Mouse (Mus musculus) cortical plate, adult 2 months (tissue): ENCODE results near the gene Ezh1.

ENCODE experiments used
- CTCF ChIP-seq: fragments of 200-500 bp; IDR thresholded peaks from 2 replicates; pipeline ENCODE4 v1.5.1; 2011; ENCODE audit warnings: mild to moderate bottlenecking, control low read depth, low read length; ENCODE audit not compliant: insufficient read depth; ENCODE audit errors: extremely low read depth
- POLR2A ChIP-seq: fragments of 200-500 bp; IDR thresholded peaks from 2 replicates; pipeline ENCODE4 v1.6.1; 2011; ENCODE audit warnings: mild to moderate bottlenecking, low read length, control low read depth; ENCODE audit not compliant: insufficient read depth; ENCODE audit errors: extremely low read depth

DNA sequence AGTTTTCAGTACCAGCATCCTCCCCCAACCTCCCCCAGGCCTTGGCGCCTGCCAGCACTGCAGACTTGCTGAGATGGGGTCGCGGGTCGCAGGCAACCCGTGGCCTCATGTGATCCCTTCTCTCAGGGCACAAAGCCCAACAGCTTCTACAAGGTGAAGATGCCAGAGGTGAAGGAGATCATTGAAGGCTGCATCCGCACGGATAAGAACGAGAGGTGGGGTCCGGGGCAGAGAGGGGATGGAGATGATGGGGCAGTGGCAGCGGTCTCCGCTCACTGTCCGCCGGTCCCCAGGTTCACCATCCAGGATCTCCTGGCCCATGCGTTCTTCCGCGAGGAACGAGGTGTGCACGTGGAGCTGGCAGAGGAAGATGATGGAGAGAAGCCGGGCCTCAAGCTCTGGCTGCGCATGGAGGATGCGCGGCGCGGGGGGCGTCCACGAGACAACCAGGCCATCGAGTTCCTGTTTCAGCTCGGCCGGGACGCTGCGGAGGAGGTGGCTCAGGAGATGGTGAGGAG is 38.8 kb upstream of the Ezh1 start:
- TF ChIP-seq CTCF (no peak), POLR2A (no peak)
